Mouse (Mus musculus): ENCODE results near the gene Gpc6. TPM values are rescaled to one million over a fixed set of nuclear protein-coding genes. Genes with fewer than 3 reads are reported as not detected.

Gpc6 gene
- total RNA-seq, 2 experiments from 2014 or later = 18.0 to 19.5 TPM

- DNase-seq (ENCODE audit: low spot score in 2 of 2) = no peak
Measured at GRCm38 (mm10) chr14:117361155-117361964, 436.2 kb downstream of the Gpc6 start.

- no peak for DNase-seq (ENCODE audit: low spot score in 2 of 2)
Measured at GRCm38 (mm10) chr14:117361965-117362309, 436.8 kb downstream of the Gpc6 start.

- no peak for DNase-seq (ENCODE audit: low spot score in 2 of 2)
Measured at GRCm38 (mm10) chr14:117369331-117369866, 444.3 kb downstream of the Gpc6 start.

- DNase-seq (ENCODE audit: low spot score in 2 of 2) = no peak
Measured at GRCm38 (mm10) chr14:117376822-117377376, 451.8 kb downstream of the Gpc6 start.

- no peak for DNase-seq (ENCODE audit: low spot score in 2 of 2)
Measured at GRCm38 (mm10) chr14:117379979-117380378, 454.9 kb downstream of the Gpc6 start.

GRCm38 (mm10) chr14:117383188-117383587 is 458.1 kb downstream of the Gpc6 start:
- peak in 1 of 2 experiments; percentile 20 for DNase-seq (ENCODE audit: low spot score in 2 of 2)

GRCm38 (mm10) chr14:117384096-117384770 is 459.1 kb downstream of the Gpc6 start:
- DNase-seq (ENCODE audit: low spot score in 2 of 2) = peak in 1 of 2 experiments; percentile 17

- DNase-seq (ENCODE audit: low spot score in 2 of 2) = no peak
Measured at GRCm38 (mm10) chr14:117385731-117386270, 460.7 kb downstream of the Gpc6 start.

GRCm38 (mm10) chr14:117390794-117391320 is 465.7 kb downstream of the Gpc6 start:
- no peak for DNase-seq (ENCODE audit: low spot score in 2 of 2)

- no peak for DNase-seq (ENCODE audit: low spot score in 2 of 2)
Measured at GRCm38 (mm10) chr14:117391412-117391811, 466.3 kb downstream of the Gpc6 start.

- DNase-seq (ENCODE audit: low spot score in 2 of 2) = no peak
Measured at GRCm38 (mm10) chr14:117397165-117397564, 472.1 kb downstream of the Gpc6 start.

GRCm38 (mm10) chr14:117407824-117408524 is 482.9 kb downstream of the Gpc6 start:
- DNase-seq (ENCODE audit: low spot score in 2 of 2) = no peak

- no peak for DNase-seq (ENCODE audit: low spot score in 2 of 2)
Measured at GRCm38 (mm10) chr14:117408525-117408835, 483.4 kb downstream of the Gpc6 start.

- DNase-seq (ENCODE audit: low spot score in 2 of 2) = no peak
Measured at GRCm38 (mm10) chr14:117409778-117410177, 484.7 kb downstream of the Gpc6 start.

- no peak for DNase-seq (ENCODE audit: low spot score in 2 of 2)
Measured at GRCm38 (mm10) chr14:117410511-117410910, 485.4 kb downstream of the Gpc6 start.

GRCm38 (mm10) chr14:117415045-117415444 is 489.9 kb downstream of the Gpc6 start:
- DNase-seq (ENCODE audit: low spot score in 2 of 2) = no peak

GRCm38 (mm10) chr14:117419561-117420218 is 494.6 kb downstream of the Gpc6 start:
- DNase-seq (ENCODE audit: low spot score in 2 of 2) = no peak

- DNase-seq (ENCODE audit: low spot score in 2 of 2) = no peak
Measured at GRCm38 (mm10) chr14:117421170-117421569, 496.1 kb downstream of the Gpc6 start.

GRCm38 (mm10) chr14:117426116-117426515 is 501.0 kb downstream of the Gpc6 start:
- no peak for DNase-seq (ENCODE audit: low spot score in 2 of 2)

GRCm38 (mm10) chr14:117427776-117428175 is 502.7 kb downstream of the Gpc6 start:
- DNase-seq (ENCODE audit: low spot score in 2 of 2) = no peak

Measured in layer of hippocampus, postnatal 10 days (tissue).